Mouse (Mus musculus) T-helper 2 cell (primary cell): ENCODE results near the gene Taar8b.
"Not testable (repeated sequence)": the region's sequence is repeated elsewhere in the genome, so short reads cannot be mapped to it uniquely, and the experiment has no call there.

ENCODE experiments used
- in situ Hi-C: fragments of 300-600 bp; cut with MboI, MseI; formaldehyde crosslinking; loops from one replicate; pipeline ENCODE4 v1.15.1; 2025; ENCODE audit warnings: high pct_unique_total_duplicates

Gene Taar8b

GRCm38 (mm10) chr10:24092194-24092593, at the start of gene Taar8b:
Gene Taar8b (minus strand): TSS chr10:24092294.
- in situ Hi-C loops, result no loop called here

GRCm38 (mm10) chr10:24138623-24139261, 46.6 kb upstream of the Taar8b start:
- in situ Hi-C loops, result no loop called here

- in situ Hi-C loops, result no loop called here
These were observed 42.1 kb upstream of the Taar8b start for GRCm38 (mm10) chr10:24134071-24134645.

- in situ Hi-C loops, result no loop called here
These were observed 41.0 kb upstream of the Taar8b start for GRCm38 (mm10) chr10:24133132-24133531.

GRCm38 (mm10) chr10:24132273-24132672, 40.2 kb upstream of the Taar8b start:
- in situ Hi-C loops, result no loop called here

GRCm38 (mm10) chr10:24131451-24132262, 39.6 kb upstream of the Taar8b start:
- in situ Hi-C loops, result no loop called here

- in situ Hi-C loops, result no loop called here
These were observed 19.2 kb upstream of the Taar8b start for GRCm38 (mm10) chr10:24111116-24111778.

GRCm38 (mm10) chr10:24109434-24109833, 17.3 kb upstream of the Taar8b start, which contains the start of gene Taar9:
Gene Taar9 (minus strand): TSS chr10:24109534.
- in situ Hi-C loops, result not testable (repeated sequence)

GRCm38 (mm10) chr10:24108236-24108635, 16.1 kb upstream of the Taar8b start:
- in situ Hi-C loops, result no loop called here

GRCm38 (mm10) chr10:24107747-24108146, 15.7 kb upstream of the Taar8b start:
- in situ Hi-C loops, result no loop called here

GRCm38 (mm10) chr10:24103299-24103698, 11.2 kb upstream of the Taar8b start:
- in situ Hi-C loops, result not testable (repeated sequence)

GRCm38 (mm10) chr10:24101812-24102211, 9.7 kb upstream of the Taar8b start, which contains the start of gene Taar8c:
Gene Taar8c (minus strand): TSS chr10:24101912.
- in situ Hi-C loops, result not testable (repeated sequence)

- in situ Hi-C loops, result not testable (repeated sequence)
These were observed 4.9 kb upstream of the Taar8b start for GRCm38 (mm10) chr10:24097010-24097409.

GRCm38 (mm10) chr10:24087168-24087567, 4.9 kb downstream of the Taar8b start:
- in situ Hi-C loops, result no loop called here

- in situ Hi-C loops, result no loop called here
These were observed 5.5 kb downstream of the Taar8b start for GRCm38 (mm10) chr10:24086555-24086954.

GRCm38 (mm10) chr10:24085936-24086335, 6.2 kb downstream of the Taar8b start:
- in situ Hi-C loops, result no loop called here

- in situ Hi-C loops, result no loop called here
These were observed 11.9 kb downstream of the Taar8b start for GRCm38 (mm10) chr10:24080166-24080565.

GRCm38 (mm10) chr10:24076200-24076599, 15.9 kb downstream of the Taar8b start, which contains the start of gene Taar8a:
Gene Taar8a (plus strand): TSS chr10:24076500.
- in situ Hi-C loops, result not testable (repeated sequence)

- in situ Hi-C loops, result not testable (repeated sequence)
These were observed 17.3 kb downstream of the Taar8b start for GRCm38 (mm10) chr10:24074751-24075150.

- in situ Hi-C loops, result no loop called here
These were observed 33.1 kb downstream of the Taar8b start for GRCm38 (mm10) chr10:24058986-24059385.

GRCm38 (mm10) chr10:24052039-24052438, 40.1 kb downstream of the Taar8b start:
- in situ Hi-C loops, result no loop called here

GRCm38 (mm10) chr10:24049210-24049609, 42.9 kb downstream of the Taar8b start, which contains the start of gene Taar7f:
Gene Taar7f (plus strand): TSS chr10:24049510.
- in situ Hi-C loops, result no loop called here
